Mouse (Mus musculus): Measurements from ENCODE around the gene Btg1. TPM values are rescaled to one million over a fixed set of nuclear protein-coding genes. Genes with fewer than 3 reads are reported as not detected.
A peak's percentile ranks its signal among the peaks of the same experiment; 100 is the strongest.

Gene Btg1
- polyA plus RNA-seq, 3 experiments from 2014 or later = 133 to 334 (median 288) TPM

DNA sequence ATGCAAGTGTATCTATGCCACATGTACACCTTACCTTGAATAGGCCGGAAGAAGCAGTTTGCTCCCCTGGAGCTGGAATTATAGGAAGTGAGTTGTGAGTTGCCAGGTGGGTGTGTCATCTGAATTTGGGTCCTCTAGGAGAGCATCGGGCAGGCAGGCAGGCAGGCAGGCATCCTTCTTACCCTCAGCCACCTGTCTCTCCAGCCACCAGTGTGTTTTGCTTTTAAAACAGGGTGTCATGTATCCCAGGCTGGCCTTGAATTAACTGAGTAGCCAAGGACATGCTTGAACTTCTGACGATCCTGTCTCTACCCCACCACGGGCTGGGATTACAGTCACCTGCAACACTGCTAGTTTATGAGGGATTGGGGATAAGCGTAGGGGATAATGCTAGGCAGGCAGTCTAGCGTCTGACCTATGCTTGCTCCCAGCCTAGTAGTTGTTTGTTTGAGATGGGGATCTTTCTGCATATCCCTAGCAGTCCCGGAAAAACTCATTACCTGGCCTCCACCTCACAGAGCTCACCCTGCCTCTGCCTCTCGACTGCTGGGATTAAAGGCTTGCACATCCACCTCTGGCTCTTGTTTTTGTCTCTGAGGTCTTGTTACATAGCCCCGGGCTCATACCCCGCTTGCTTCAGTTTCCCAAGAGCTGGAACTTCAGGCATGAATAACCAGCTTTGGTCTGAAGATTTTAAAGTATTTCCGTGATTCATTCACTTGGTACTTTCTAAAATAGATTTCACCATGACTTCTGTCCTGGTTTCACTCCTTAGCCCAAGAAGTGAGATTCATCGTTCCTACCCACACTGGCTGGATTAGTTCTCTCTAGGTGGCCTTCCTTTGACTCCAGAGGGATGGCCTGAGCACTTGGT is 15.7 kb downstream of the Btg1 start:
- ATAC-seq = no peak

DNA sequence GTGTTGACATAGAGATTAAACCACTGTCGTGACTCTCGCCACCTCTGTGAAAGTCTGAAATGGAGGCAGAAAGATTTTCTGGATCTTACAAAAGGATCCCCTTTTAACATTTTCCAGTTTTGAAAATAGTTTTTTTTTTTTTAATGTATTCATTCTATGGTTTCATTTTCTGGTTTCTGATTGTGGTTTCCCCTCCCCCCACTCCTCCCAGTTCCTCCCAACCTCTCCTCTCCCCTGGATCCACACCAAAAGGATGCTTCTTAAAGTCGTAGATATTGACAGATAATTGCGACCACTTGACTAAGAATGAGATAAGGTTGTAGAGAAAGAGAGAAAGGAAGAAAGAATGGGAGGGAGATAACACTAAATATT is 16.3 kb downstream of the Btg1 start:
- no peak for ATAC-seq

DNA sequence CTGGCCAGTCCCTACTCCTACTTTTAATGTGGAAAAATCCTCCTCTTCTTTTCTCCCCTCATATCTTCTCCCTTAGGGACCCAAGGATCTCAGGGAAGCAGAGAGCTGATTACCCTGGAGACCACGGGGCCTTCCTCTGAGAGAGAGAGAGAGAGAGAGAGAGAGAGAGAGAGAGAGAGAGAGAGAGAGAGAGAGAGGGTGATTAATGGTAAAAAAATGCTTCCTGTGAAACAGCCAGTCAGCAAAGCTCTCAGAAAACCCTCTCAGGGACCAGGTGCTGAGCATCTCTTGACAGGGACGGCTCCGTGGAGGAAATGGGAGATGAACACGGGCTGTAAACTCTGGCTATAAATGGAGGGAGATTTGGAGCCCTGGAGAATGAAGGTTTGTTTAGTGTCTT is 18.7 kb downstream of the Btg1 start:
- ATAC-seq = peak; percentile 62

DNA sequence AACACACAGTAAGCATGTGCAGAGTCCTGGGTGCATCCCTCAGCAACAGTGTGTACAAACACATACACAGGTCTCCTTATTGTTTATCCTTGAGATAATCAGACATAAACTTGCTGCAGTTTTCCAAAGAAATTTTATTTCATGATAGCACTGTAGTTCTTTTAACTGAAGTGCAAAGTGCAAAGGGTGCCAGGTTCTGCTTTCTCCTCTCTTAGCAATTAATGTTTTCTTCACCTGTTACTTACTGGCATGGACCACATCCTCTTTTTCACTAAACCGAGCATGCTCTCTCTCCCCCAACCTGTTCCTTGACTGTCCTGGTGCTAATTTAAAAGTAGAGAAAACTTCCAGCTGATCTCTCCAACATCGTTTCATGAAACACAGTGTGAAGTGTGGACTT is 21.7 kb downstream of the Btg1 start:
- ATAC-seq = no peak

DNA sequence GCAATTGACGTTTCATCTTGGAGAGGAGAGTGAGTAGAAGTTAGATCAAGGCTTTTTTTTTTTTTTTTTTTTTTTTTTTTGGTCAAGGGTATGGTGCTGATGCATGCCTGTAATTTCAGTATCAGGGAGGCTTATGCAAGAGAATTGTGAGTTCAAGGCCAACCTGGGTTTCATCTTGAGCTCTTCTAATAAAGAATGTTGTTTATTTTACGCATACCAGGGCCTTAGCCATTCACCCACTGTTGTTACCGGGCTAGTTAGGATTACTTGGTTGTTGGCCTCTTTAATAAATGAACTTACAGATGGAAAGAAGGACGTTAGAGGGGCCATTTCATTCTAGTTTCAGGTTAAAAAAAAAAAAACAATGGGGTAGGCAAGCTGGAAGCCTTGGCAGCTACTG is 25.2 kb downstream of the Btg1 start:
- no peak for ATAC-seq

DNA sequence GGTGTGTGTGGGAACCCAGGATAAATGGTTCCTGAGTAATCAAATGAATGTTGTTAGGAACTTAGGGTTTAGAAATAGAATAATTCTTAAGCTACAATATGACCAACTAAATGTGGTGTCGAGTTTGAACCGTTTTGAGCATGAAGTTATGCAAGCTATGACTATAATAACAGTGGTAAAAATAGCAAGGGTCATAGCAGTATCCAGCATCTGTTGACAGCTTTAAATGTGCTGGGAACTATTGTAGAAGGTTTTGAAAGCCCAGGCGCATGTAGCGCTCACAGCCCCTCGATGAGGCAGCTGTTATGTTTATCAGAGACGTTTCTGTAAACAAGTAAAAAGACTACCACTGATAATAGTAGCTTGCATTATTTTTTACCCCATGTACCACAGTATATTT is 25.9 kb downstream of the Btg1 start:
- no peak for ATAC-seq

DNA sequence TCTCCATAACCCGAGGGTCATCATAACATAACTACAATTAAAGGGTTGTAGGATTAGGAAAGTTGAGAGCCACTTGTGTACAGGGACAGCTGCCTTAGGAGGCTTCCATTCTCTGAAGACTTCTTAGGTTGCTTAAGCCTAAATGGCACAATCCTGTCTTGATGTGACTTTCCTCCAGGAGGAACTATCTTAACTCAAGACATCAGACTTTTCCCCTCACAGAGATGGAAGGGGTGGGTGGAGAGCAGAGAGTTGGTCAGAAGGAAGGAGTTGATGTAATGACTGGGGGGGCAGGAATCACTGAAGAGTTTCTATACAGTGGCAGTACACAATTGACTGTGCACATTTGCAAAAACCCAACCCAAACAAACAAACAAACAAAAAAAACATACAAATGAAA is 28.4 kb downstream of the Btg1 start:
- no peak for ATAC-seq

DNA sequence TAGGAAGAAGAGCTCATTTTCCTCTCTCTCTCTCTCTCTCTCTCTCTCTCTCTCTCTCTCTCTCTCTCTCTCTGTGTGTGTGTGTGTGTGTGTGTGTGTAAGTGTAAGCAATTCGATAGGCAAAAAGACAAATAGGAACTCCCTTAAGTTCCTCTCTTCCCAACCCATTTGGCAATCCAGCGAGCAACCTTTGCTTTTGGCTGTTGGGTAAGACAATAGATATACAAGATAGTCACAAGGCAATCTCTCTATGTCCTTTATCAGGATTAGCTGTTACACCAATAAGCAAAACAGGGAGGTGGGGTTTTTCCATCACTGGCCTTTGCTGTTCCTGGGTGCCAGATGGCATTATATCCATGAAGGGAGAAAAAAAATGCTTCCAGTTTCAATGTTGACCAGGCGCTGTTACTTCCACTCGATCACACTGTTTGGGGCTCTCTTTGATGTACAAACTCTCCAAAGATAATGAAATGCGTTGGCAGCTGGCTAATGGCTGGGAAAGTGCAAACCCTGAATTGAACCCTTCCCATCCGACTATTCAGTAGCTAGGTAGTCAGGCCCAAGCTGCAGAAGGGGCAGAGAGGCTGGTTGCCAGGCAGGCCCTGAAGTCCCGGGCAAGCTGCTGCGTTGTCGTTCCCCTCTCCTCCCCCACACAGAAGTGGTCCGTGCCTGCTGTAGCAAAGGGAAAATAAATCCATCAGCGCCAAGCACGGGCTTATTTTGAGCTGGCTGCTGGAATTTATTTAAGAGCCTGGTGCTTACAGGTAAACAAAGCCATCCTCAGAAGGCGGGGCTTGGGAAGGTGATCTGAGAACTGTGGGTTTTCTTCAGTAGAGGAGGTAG is 29.4 kb downstream of the Btg1 start:
- ATAC-seq = no peak

DNA sequence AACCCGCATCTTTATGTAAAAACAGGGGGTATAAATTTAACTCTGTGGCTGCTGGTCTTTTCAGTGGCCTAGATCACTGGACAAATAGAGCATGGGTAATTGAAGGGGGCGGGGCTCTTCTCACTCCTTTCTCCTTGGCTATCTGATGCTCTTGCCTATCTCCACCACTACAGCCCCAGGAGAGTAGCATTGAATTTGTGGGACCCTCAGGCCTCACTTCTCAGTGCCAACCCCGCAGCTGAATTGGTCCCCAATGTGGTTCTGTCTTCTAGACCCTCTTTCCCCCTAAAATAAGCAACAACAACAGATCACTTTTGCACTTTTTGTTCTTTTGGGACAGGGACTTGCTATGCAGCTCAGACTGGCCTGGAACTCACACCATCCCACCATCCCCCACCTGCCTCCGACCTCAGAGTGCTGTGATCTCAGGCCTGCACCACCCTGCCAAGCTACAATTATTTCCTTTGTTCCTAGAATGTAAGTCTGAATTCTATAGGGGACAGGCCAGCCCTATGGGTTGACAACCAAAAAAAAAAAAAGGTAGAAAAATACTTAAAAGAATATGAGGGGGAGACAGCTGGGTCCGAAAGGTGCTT is 30.2 kb downstream of the Btg1 start:
- no peak for ATAC-seq

DNA sequence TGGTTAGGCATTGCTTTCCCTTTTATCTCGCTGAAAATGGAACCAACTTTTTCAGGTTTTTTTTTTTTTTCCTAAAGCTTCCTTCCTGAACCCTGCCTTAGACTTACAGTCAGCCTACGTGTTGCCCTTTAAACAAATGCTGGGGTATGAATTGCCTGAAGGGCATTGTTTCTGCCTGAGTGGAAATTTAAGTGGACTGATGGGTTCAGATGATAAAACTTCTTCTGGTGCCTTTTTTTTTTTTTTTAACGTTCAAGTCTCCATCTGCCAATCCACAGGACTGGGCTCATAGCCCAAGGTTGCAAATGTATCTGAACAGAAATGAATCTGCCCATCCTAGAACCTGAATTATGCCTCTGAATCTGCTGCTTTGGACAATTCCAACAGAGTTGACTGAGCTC is 31.4 kb downstream of the Btg1 start:
- peak; percentile 68 for ATAC-seq

DNA sequence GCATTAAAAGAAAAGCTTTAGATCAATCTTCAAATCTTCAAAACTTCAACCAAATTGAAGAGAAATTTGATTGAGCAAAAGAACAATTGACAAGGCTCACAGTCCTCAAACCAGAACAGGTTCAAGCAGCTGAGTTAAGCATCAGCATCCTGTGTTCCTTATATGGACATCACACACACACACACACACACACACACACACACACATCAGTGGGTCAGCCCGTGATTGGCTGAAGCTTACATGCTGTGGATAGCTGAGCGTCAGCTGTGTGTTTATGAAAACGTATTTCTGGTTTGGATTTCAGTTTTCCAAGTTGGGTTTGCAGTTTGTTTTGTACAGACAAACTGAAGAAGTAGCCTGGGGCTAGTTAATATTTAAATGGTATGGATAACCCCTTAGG is 32.7 kb downstream of the Btg1 start:
- ATAC-seq = no peak

DNA sequence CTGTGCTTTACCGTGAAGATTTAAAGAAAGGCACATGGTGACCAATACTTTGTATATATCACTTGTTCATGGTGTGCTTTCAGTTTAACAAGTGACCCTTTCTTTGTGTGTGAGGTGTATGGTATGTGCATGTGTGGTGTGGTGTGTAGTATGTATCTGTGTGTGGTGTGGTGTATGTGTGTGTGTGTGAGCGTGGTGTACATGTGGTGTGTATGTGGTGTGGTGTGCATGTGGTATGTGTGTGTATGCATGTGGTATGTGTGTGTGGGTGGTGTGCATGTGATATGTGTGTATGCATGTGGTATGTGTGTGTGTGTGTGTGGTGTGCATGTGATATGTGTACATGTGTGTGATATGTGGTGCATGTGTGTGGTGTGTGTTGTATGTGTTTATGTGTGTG is 35.6 kb downstream of the Btg1 start:
- ATAC-seq = no peak

DNA sequence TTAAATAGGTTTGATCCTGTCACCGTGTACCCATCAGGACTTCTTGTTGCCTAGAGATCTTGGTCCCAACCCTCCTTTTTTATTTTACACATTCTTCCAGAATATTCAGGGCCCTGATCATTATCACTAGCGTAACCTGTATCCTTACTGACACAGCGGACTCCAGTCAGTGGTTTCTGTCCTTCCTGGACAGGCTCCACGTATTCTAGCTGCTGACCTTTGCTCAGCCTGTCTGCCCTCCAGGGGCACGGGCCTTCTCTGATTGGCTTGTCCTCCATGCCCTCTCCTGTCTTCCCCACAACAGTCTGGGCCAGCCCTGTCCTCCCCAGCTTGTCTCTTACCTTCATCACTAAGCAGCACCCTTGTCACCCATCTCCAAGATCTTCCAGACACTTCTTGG is 36.2 kb downstream of the Btg1 start:
- ATAC-seq = no peak

DNA sequence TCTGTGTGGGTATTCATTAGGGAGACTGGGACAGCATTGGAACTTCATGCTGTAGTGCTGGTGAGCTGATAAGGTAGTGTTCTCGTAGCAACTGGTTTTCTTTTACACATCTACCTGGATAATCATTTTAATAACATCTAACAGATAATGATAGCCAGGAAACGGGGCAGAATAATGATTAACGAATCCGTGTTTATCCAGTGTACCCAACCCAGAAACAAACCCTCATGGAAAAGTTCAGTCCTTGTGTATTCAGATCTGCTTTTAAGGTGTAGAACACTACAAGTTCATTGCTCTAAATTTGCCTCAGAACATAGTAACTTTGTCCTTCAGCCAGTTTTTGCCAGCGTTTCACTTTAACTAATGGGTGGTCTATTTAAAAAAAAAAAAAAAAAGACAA is 37.3 kb downstream of the Btg1 start:
- ATAC-seq = no peak

DNA sequence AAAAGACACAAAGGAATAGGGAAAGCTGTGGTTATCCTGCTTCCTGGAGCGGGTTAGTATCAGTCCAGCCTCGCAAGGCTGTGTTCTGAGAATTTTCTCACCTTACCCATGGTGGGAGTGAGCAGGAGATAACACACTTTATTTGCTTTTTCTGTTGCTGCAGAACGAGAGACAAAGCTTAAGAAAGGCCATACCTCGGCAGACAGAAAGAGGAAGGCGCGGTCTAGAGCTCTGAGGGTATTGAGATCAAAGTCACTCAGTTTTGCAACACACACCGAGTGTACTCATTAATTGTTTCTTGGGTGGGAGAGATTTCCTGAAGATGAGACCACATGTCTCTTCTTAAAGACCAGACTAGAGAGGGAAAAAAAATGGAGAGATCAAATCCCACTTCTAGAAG is 37.8 kb downstream of the Btg1 start:
- ATAC-seq = no peak

DNA sequence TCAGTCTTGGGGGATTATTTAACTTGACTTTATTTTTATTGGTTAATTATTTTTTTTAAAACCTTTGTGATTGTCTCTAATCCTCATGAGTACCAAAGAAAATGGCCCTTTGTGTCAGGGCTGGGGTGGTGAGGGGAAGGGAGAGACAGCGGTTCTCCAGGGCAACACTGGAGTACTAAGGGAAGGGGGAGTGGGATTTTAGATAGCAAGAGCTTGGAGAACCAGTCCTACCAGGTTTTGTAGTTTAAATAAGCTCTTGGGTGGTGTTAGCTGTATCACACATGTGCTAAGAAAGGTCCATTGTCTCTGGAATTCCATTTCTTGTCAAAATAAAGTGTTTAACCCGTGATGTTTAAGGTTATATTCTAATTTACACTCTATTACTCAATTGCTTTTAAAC is 38.3 kb downstream of the Btg1 start:
- no peak for ATAC-seq

DNA sequence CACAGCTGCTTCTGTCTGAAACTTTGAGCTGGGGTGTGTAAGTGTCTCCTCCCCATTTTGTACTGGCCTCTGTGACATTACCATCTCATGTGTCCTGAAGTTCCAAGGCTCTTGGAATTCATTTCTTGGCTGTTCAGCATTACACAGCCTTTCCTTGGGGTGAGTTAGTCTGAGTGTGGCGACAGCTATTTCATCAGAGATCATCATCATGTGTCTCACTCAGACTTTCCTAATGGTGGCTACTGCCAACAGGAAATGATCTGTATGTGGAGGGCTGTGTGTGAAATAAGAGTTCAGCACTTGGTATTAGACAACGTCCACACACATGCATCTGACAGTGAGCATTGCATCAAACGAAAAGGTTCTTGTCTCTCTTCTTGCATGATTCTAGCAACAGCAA is 39.4 kb downstream of the Btg1 start:
- peak; percentile 83 for ATAC-seq

DNA sequence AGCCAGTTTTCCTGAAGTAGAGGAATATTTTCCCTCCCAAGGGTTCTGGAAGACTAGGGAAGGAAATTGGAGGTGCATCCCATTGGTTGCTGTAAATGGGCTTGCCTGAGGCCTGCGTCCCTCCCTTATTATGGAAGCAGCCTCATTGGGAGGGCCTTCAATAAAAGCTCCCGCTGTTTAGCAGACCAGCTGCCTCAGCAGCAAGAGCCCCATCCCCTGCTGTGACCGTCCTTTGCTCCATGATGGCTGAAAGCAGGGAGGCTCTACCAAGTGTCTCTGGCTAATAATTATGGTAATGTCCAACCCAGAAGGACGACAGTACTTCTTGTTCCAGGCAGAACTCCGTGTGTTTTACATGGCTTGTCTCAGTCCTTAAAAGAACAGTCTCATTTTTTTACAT is 42.1 kb downstream of the Btg1 start:
- ATAC-seq = no peak

DNA sequence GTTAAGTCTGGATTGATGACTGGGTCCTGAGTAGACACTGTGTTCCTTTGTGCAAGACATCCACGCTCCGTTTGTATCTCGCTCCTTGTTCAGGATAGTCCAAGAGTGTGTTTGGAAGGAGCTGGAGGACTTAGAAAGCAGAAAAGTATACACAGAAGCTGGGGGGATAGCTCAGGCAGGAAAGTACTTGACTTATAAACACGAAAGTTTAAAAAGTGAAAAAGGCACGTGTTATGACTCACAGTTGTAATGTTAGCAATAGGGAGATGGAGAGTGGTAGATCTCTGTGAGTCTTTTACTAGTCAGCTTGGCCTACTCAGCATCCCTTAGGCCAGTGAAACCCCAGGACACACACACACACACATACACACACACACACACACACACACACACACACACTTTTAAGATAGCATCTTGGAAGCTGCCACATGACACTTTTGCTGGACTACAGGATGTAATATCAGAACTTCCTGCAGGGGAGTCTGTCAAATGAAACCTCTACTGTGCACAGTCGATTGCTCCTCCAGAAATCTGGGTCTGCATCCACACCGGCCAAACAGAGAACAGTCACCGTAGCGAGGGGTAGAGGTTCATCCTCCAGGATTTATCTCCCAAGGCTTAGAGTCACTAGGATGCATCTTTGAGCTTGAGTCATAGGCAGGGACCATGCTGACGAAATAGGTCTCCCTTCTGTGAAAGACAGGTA is 43.6 kb downstream of the Btg1 start:
- ATAC-seq = no peak

DNA sequence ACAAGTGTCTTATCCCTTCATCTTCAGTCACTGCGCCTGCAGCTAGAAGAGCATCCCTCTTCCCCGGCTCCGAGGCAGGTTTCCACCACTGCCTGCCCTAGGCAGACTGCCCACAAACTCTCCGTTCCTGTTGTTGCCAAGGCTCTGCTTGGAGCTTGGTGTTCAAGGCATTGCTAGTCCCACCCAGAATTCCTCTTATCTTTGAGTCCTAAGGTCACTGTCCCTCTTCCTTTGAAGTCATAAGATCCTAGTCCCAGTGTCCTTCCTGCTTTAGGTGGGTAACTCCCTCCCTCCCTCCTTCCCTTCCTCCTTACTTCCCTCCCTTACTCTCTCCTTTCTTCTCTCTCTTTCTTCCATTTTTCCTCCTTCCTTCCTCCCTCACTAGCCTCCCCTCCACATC is 46.2 kb downstream of the Btg1 start:
- ATAC-seq = no peak

DNA sequence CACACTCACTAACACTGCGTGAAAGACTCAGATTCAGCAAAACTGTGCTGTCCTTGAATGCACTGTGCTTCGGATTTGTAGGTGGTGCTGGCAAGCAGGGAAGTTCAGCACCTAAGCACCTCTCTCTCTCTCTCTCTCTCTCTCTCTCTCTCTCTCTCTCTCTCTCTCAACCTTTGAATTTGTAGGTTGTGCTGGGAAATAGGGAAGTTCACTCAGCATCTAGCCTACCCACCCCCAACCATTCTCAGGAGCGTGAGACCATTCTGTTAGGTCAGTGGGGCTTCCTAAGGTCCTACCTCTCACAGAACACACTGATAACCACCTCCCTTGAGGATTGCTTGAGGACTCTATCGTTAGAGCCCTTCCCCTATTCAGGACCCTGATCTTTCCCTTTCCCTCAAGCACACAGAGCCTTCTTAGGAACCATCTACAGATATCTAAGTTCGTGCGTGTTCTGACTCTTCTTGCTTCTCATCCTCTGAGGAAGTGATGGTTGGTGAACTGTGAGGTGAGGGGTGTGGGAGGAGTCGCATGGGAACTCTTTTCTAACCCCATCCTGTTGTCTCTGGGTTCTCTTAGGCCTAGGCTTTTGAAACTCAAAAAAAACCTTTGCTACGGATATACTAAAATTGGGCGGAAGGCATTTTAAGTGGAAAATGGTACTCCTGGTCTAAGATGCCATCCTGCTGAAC is 47.1 kb downstream of the Btg1 start:
- ATAC-seq = peak; percentile 98

Measured in inflammation-experienced regulatory T-cells, adult 6 months (primary cell).